Mouse (Mus musculus) megakaryocyte, embryonic 14.5 days (primary cell): ENCODE results near the gene Luc7l3. TPM values are rescaled to one million over a fixed set of nuclear protein-coding genes. Genes with fewer than 3 reads are reported as not detected.
A peak's percentile ranks its signal among the peaks of the same experiment; 100 is the strongest.
"Not testable (repeated sequence)": the region's sequence is repeated elsewhere in the genome, so short reads cannot be mapped to it uniquely, and the experiment has no call there.

Experiments
- H3K27me3 ChIP-seq: replicated peaks from 2 replicates; pipeline ENCODE3; 2012; ENCODE audit warnings: inconsistent platforms
- H3K36me3 ChIP-seq: replicated peaks from 2 replicates; pipeline ENCODE3; 2012; ENCODE audit warnings: low read length, inconsistent platforms, mixed read lengths
- H3K4me1 ChIP-seq: 2 replicates; pipeline ENCODE4 v1.6.1; 2012; ENCODE audit warnings: inconsistent platforms
- H3K4me3 ChIP-seq: replicated peaks from 2 replicates; pipeline ENCODE3; 2012; ENCODE audit warnings: moderate library complexity, mild to moderate bottlenecking, inconsistent platforms
- H3K9me3 ChIP-seq: 2 replicates; pipeline ENCODE4 v1.6.1; 2012; ENCODE audit warnings: inconsistent platforms
- FLI1 ChIP-seq: IDR thresholded peaks from 2 replicates; pipeline ENCODE4 v1.6.1; 2012; ENCODE audit warnings: low read length, inconsistent platforms, mixed read lengths
- GATA1 ChIP-seq: IDR thresholded peaks from 3 replicates; pipeline ENCODE4 v1.6.1; 2012; ENCODE audit warnings: mixed read lengths, low read length, inconsistent platforms, borderline replicate concordance
- polyA plus RNA-seq: library from polyadenylated mRNA; stranded (reverse); fragments of >175 nt; gene quantifications from 2 replicates; pipeline ENCODE4 v1.2.3, GENCODE M21; 2012; ENCODE audit warnings: low replicate concordance; ENCODE audit not compliant: insufficient read depth

Gene Luc7l3
- polyA plus RNA-seq, 1 experiment: 22.3 TPM

DNA sequence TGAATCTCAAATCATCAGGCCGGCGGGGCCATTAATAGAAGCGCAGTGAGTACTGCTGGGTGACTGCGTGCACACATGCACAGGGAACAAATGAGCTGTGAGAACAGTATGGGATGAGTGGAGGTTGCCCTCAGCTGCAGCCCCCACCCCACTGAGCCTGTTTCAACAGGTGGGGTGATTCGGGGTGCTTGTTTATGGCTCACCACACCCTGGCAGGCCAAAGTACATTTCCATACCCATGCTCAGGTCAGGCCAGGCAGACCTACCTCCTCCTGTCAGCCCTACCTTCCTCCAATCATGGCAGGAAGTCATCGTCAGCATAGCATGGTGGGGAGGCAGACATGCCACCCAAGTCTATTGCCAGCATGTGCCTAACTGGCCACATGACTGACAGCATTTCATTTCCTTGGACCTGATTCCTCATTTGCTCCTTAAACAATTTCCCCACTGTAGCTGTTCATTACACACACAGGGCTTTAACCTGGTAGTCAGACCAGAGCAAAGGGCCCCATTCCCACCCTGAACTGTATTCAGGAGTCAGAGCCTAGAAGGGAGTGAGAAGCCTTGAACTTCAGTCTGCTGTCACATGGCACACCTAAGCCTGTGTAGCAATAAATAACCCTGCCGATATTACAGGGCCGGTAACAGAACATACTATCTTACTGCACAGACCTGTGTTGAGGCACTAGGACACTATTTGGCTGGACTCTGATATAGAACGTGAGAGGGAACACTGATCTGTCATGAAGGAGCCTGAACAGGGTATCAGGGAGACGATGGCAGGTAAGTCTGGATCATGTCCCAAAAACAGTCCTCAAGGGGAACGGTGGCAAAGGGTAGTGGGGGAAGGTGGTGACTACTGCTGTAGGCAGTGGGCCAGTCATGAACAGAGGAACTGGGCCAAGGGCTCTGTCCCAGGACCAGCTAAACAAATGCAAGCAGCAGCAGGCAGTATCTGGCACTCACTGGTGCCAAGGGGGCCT, 40.3 kb downstream of the Luc7l3 start, which contains the start of gene Gm21885:
Gene Gm21885 (plus strand): TSS at position 675 of the 983 bp plus-strand sequence.
- TF ChIP-seq GATA1: no peak
- no peak for TF ChIP-seq FLI1
- Histone ChIP-seq H3K4me3 (no peak within 1 kb of the TSS), H3K4me1 (peaks cover 25% of the 10 kb centered on the region), H3K27me3 (peaks cover 2% of the 10 kb centered on the region), H3K36me3 (peaks cover 53% of the 10 kb centered on the region), H3K9me3 (no peaks in the 10 kb centered on the region)

DNA sequence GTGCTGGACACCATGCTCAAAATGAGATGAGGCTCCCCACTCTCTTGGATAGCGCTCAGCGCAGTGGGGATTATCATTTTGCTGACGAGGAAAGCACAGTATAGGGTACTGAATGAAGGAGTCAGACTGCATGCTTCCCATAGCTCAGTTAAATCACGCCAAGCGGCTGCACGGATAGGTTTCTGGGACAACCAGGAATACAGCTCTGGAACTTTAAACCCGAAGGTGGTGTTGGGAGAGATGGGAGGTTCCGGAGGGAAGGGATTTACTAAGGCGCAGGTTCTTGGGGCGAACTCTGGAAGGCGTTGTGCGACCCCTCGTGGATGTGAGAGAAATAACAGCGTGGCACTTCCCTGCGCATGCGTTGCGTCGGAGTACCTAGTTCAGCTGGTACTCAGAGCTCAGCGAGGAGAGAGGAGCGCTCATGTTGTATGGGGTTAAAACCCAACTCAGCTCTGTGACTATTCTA, 44.9 kb downstream of the Luc7l3 start:
- Histone ChIP-seq H3K9me3 (no peaks in the 10 kb centered on the region), H3K4me1 (peaks cover 56% of the 10 kb centered on the region), H3K36me3 (peaks cover 12% of the 10 kb centered on the region), H3K27me3 (peaks cover 32% of the 10 kb centered on the region), H3K4me3 (peak overlapping the region; percentile 90)
- TF ChIP-seq FLI1 (no peak), GATA1 (no peak)

DNA sequence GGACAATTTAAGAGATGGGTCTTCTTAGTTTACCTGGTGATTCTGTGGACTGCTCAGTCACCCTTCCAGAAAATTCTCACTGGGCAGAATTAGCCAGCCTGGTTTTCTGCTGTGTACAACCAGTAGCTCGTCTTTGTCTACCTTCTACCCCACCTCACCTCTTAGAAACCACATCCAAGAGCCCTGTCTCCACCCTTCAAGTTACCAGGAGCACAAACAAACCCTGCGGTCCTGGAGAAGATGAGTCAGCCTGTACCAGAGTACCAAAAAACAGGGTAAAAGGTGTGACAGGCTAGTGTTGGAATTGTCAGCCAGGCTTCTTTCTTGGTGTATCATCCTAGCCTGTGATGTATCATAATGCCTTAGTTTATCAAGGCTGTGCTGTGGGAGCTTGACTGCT, 46.1 kb downstream of the Luc7l3 start:
- Histone ChIP-seq H3K27me3 (peaks cover 37% of the 10 kb centered on the region), H3K4me3 (no peak overlapping the region), H3K4me1 (peaks cover 52% of the 10 kb centered on the region), H3K36me3 (peaks cover 2% of the 10 kb centered on the region), H3K9me3 (no peaks in the 10 kb centered on the region)
- TF ChIP-seq GATA1: no peak
- TF ChIP-seq FLI1: no peak

DNA sequence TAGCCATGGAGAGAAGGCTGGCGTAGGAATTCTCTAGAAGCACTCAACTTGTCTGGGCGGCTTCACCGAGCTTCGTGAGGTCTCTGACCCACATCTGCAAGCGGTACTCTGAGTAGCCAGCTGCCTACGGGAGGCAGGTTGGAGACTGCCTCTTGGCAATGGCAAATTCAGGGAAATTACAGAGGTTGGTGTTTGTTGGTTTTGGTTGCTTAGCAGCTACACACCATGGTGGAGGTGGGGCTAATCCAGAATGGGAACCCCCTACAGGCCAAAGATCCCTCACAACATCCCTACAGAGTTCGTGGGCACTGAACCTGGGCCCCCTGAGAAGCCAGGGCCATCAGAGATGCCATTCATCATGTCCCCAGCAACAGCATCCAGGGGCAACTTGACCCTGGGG, 46.6 kb downstream of the Luc7l3 start:
- H3K4me1 ChIP-seq: peaks cover 52% of the 10 kb centered on the region
- H3K9me3 ChIP-seq: no peaks in the 10 kb centered on the region
- H3K4me3 ChIP-seq: no peak overlapping the region
- no peak for TF ChIP-seq GATA1
- no peak for TF ChIP-seq FLI1
- H3K27me3 ChIP-seq: peaks cover 39% of the 10 kb centered on the region
- no peaks in the 10 kb centered on the region for H3K36me3 ChIP-seq

DNA sequence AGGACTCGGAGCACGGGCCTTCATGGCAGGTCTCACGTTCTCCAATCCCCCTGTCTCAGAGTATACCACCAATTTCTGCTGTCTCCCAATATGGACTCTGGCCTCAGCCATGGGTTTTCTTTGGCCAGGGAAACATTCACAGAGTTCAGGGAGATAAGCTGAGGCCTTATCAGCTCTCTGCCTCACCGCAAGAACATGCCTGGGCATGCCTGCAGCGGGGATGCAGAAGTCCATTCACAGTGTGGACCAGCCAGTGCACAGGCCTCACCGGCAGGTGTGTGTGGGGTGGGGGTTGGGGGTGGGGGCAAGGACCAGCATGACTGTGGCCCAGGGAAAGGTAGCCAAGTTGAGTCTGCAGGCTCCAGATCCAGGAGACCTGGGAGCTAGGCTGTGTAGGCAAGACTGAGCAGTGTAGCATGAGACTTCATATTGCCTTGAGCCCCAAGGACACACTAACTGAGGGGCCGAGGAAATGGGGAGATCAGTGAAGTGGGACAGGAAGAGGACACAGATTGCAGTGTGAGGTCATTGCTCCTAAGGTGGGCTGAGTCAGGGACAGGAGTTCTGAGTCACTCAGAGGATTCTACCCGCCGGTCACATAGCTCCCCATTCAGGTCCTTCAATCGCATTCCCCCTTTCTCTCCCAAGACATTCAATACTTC, 47.5 kb downstream of the Luc7l3 start:
- TF ChIP-seq GATA1 (no peak), FLI1 (no peak)
- peak overlapping the region; percentile 42 for H3K4me3 ChIP-seq
- no peaks in the 10 kb centered on the region for H3K9me3 ChIP-seq
- H3K27me3 ChIP-seq: peaks cover 47% of the 10 kb centered on the region
- peaks cover 52% of the 10 kb centered on the region for H3K4me1 ChIP-seq
- no peaks in the 10 kb centered on the region for H3K36me3 ChIP-seq

DNA sequence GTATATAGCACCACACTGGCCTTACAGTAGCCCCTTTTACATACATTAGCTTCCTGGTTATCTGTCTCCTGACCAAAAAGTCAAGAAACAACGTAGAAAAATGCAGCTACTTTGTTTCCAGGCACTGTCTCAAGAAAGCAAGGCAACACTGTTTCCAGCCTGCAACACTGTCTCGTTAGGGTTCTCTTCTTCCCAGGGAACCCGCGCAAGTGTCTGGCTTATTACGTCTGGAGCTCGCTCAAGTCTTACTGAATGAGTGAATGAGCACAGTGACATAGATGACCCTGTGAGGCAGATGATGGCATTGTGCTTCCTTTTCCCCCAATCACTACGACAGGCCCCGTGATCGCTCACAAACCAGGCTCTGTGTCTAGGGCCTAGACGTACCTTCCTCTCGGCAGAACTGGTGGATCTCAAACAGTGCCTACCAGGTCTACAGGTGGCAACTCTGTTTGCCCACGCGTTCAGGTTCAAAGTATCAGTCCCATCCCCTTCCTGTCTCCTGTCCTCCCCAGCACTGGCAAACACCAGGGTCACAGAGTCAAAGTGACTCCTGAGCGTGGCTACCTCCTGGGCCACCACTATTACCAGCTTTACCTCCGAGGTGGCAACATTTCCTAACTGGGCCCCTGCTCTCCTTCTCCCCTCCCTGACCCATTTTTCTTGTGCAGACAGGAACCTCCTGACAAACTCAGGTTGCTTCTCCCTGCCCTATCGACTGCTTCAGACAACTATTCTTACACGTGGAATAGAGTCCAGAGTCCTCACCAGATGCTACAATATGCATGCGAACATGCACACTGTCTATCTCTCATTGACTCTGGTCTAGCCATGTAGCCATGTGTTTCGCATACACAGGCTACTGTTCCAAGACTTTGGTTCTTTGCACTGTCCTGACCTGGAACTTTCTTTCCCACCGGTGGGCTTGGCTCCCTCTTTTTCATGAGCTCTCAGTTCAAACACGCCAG, 48.5 kb downstream of the Luc7l3 start:
- peaks cover 54% of the 10 kb centered on the region for H3K27me3 ChIP-seq
- no peak overlapping the region for H3K4me3 ChIP-seq
- peaks cover 52% of the 10 kb centered on the region for H3K4me1 ChIP-seq
- TF ChIP-seq GATA1 (no peak), FLI1 (no peak)
- no peaks in the 10 kb centered on the region for H3K9me3 ChIP-seq
- no peaks in the 10 kb centered on the region for H3K36me3 ChIP-seq

DNA sequence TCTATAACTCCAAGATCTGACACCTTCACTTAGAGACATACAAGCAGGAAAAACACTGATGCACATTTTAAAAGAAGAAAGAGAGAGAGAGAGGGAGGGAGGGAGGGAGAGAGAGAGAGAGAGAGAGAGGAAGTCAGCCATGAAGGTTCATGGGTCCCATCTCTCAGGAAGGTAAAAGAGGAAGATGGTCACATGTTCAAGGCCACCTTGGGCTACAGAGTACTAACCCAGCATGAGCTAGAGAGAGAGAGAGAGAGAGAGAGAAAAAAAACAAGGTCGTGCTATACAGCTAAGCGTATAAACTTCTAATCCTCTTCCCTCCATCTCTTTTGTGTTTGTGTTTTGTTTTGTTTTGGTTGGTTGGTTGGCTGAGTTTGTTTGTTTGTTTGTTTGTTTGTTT, 50.8 kb downstream of the Luc7l3 start:
- no peaks in the 10 kb centered on the region for H3K36me3 ChIP-seq
- H3K4me3 ChIP-seq: no peak overlapping the region
- H3K4me1 ChIP-seq: peaks cover 49% of the 10 kb centered on the region
- H3K9me3 ChIP-seq: 0 out of 2 replicates have a peak, but pooled peaks cover 5% of the 10 kb centered on the region
- peaks cover 67% of the 10 kb centered on the region for H3K27me3 ChIP-seq
- TF ChIP-seq FLI1 (no peak), GATA1 (no peak)

DNA sequence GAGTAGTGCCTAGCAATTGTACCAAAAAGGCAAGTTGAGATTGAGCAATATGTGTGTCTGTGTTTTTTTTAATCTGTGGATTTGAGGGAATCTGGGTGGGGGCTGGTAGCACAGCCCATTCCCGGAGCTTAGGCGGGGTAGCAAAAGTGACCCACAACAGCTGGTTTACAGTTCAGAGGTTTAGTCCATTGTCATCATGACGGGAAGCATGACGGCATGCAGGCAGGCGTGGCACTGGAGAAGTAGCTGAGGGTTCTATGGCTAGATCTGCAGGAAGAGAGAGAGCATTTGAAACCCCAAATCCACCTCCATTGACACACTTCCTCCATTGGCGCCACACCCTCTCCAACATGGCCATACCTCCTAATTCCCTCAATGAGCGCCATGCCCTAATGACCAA, 51.9 kb downstream of the Luc7l3 start:
- Histone ChIP-seq H3K4me1 (peaks cover 48% of the 10 kb centered on the region), H3K36me3 (no peaks in the 10 kb centered on the region), H3K9me3 (0 out of 2 replicates have a peak, but pooled peaks cover 5% of the 10 kb centered on the region), H3K27me3 (peaks cover 59% of the 10 kb centered on the region), H3K4me3 (no peak overlapping the region)
- no peak for TF ChIP-seq FLI1
- no peak for TF ChIP-seq GATA1

DNA sequence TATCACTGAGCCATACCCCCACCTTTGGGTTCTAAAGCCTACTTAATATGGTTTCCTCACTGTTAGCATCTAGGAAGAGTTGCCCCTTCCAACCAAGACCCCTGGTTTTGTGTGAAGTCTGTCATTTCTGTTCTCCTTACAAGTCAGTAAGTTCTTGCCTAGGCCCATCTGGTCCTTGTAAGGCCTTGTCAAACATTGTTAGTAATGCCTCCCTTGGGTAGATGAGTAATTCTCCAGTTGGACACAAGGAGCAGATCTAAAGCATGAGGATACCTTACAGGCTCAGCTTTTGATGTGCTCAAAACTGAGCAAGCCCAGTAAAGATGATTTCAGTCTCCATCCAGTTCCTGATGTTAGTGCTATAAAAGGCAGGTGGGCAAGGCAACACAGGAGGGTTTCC, 53.0 kb downstream of the Luc7l3 start:
- H3K4me1 ChIP-seq: peaks cover 44% of the 10 kb centered on the region
- no peak overlapping the region for H3K4me3 ChIP-seq
- H3K36me3 ChIP-seq: no peaks in the 10 kb centered on the region
- TF ChIP-seq GATA1 (no peak), FLI1 (no peak)
- peaks cover 67% of the 10 kb centered on the region for H3K27me3 ChIP-seq
- 0 out of 2 replicates have a peak, but pooled peaks cover 5% of the 10 kb centered on the region for H3K9me3 ChIP-seq

DNA sequence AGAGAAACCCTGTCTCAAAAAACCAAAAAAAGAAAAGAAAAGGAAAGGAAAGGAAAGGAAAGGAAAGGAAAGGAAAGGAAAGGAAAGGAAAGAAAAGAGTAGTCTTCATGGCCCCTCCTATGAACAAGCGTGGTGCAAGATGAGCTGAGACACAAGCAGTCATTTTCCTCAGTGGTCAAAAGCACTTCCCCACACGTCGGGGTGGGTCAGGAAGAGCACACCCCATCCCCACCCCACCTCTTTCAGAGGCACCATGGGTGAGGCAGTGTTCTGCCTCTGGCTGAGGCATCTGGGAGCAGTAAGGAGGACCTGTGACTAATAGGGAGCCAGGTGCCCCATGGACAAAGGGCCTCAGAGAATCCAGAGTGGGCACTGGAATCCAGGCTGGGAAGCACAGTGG, 55.6 kb downstream of the Luc7l3 start:
- H3K4me3 ChIP-seq, H3K9me3 ChIP-seq, H3K36me3 ChIP-seq: not testable (repeated sequence)
- H3K27me3 ChIP-seq: peaks cover 67% of the 10 kb centered on the region
- H3K4me1 ChIP-seq: peaks cover 41% of the 10 kb centered on the region
